Mouse (Mus musculus) myocyte (in vitro differentiated cells): ENCODE measurements at regions not wholly inside any gene's neighbourhood (a gene's known extent, or its start where the extent isn't known, plus 50 kb on each side); places are given as distances from the start of the nearest gene placed in this dataset.

Source experiments
- CEBPB ChIP-seq: IDR thresholded peaks from 2 replicates; pipeline ENCODE4 v1.6.1; 2011; ENCODE audit warnings: mild to moderate bottlenecking, moderate library complexity; ENCODE audit not compliant: poor library complexity, insufficient read depth, severe bottlenecking
- MYOG ChIP-seq, 3 experiments: IDR thresholded peaks; one replicate each; pipeline ENCODE4 v1.6.1; 2011; ENCODE audit warnings: control low read depth in 2 of 3, low read depth in 2 of 3, mild to moderate bottlenecking in 2 of 3; ENCODE audit not compliant: insufficient read length in 2 of 3, control insufficient read depth in 1 of 3, insufficient read depth in 1 of 3
- POLR2A ChIP-seq: IDR thresholded peaks from one replicate; pipeline ENCODE4 v1.6.1; 2011; ENCODE audit warnings: low read depth, mild to moderate bottlenecking, control low read depth, moderate library complexity; ENCODE audit not compliant: insufficient read length
- POLR2AphosphoS2 ChIP-seq: IDR thresholded peaks from one replicate; pipeline ENCODE4 v1.6.1; 2011; ENCODE audit warnings: low read depth, control low read depth; ENCODE audit not compliant: insufficient read length
- REST ChIP-seq: IDR thresholded peaks from one replicate; pipeline ENCODE4 v1.6.1; 2011; ENCODE audit warnings: mild to moderate bottlenecking, control low read depth, moderate library complexity; ENCODE audit not compliant: insufficient read depth, insufficient read length
- TCF12 ChIP-seq: IDR thresholded peaks from one replicate; pipeline ENCODE4 v1.6.1; 2011; ENCODE audit warnings: mild to moderate bottlenecking, control low read depth; ENCODE audit not compliant: poor library complexity, insufficient read depth, severe bottlenecking

GRCm38 (mm10) chr4:33869317-33869716, 55.1 kb upstream of the Cnr1 start:
- no peak for TF ChIP-seq POLR2A
- no peak for TF ChIP-seq REST
- TF ChIP-seq TCF12: no peak
- no peak for TF ChIP-seq CEBPB
- no peak for TF ChIP-seq POLR2AphosphoS2
- no peak for TF ChIP-seq MYOG (IDR thresholded peaks at IDR 0.05; ENCODE audit: control insufficient read depth in 1 of 3, insufficient read depth in 1 of 3, insufficient read length in 2 of 3, low read depth in 2 of 3)
